Mouse (Mus musculus) MEL (cell line): Measurements from ENCODE around the gene Trnau1ap. TPM values are rescaled to one million over a fixed set of nuclear protein-coding genes. Genes with fewer than 3 reads are reported as not detected.

ENCODE experiments used
- DNase-seq: peaks from one replicate; pipeline ENCODE4 v3.0.0; 2011; ENCODE audit warnings: low read depth, low spot score
- H3K27ac ChIP-seq: 2 replicates; pipeline ENCODE4 v1.5.1; 2012; ENCODE audit warnings: low read depth, mild to moderate bottlenecking, control low read depth, low read length, moderate library complexity; ENCODE audit not compliant: control insufficient read depth
- H3K27me3 ChIP-seq, 2 experiments: fragments of 150-350 bp in 1 of 2; sonication (generic) in 1 of 2; 2 replicates each; pipeline ENCODE4 v1.6.1; 2012; ENCODE audit warnings: low read length in 2 of 2, mild to moderate bottlenecking in 2 of 2, improper control_type of control experiment in 1 of 2, moderate library complexity in 1 of 2; ENCODE audit not compliant: insufficient read depth in 2 of 2, control insufficient read depth in 1 of 2
- H3K36me3 ChIP-seq, 2 experiments: 2 replicates each; pipeline ENCODE4 v1.6.1; 2012 to 2014; ENCODE audit warnings: low read length in 2 of 2, improper control_type of control experiment in 1 of 2, inconsistent platforms in 1 of 2, mild to moderate bottlenecking in 1 of 2; ENCODE audit not compliant: insufficient read depth in 2 of 2, control insufficient read depth in 1 of 2
- H3K4me1 ChIP-seq, 2 experiments: fragments of 150-350 bp in 1 of 2; sonication (generic) in 1 of 2; 2 replicates each; pipeline ENCODE4 v1.6.1; 2012; ENCODE audit warnings: low read length in 2 of 2, improper control_type of control experiment in 1 of 2, mild to moderate bottlenecking in 1 of 2; ENCODE audit not compliant: insufficient read depth in 2 of 2, control insufficient read depth in 1 of 2
- H3K4me3 ChIP-seq, 2 experiments: fragments of 150-350 bp in 1 of 2; sonication (generic) in 1 of 2; 2 replicates each; pipeline ENCODE4 v1.5.1; 2012; ENCODE audit warnings: low read depth in 2 of 2, low read length in 2 of 2, mild to moderate bottlenecking in 2 of 2, moderate library complexity in 2 of 2, control low read depth in 1 of 2, improper control_type of control experiment in 1 of 2; ENCODE audit not compliant: control insufficient read depth in 1 of 2, insufficient read depth in 1 of 2
- H3K79me2 ChIP-seq: 2 replicates; pipeline ENCODE4 v1.6.1; 2012; ENCODE audit warnings: mild to moderate bottlenecking, low read length, moderate library complexity; ENCODE audit not compliant: control insufficient read depth, poor library complexity, insufficient read depth
- H3K9ac ChIP-seq: 2 replicates; pipeline ENCODE4 v1.6.1; 2012; ENCODE audit warnings: low read depth, mild to moderate bottlenecking, control low read depth, low read length, moderate library complexity; ENCODE audit not compliant: control insufficient read depth, poor library complexity, severe bottlenecking
- H3K9me3 ChIP-seq: fragments of 150-350 bp; sonication (generic); replicated peaks from 2 replicates; pipeline ENCODE4 v1.6.1; 2012; ENCODE audit warnings: mild to moderate bottlenecking, low read length, improper control_type of control experiment, moderate library complexity; ENCODE audit not compliant: insufficient read depth
- BHLHE40 ChIP-seq: IDR thresholded peaks from 2 replicates; pipeline ENCODE4 v1.6.1; 2012; ENCODE audit warnings: low read depth, mild to moderate bottlenecking, inconsistent platforms, low read length, improper control_type of control experiment, borderline replicate concordance
- CHD1 ChIP-seq: IDR thresholded peaks from 2 replicates; pipeline ENCODE4 v1.6.1; 2012; ENCODE audit warnings: low read depth, mild to moderate bottlenecking, inconsistent platforms, low read length, improper control_type of control experiment
- CHD2 ChIP-seq: IDR thresholded peaks from 2 replicates; pipeline ENCODE4 v1.6.1; 2011; ENCODE audit warnings: low read length, improper control_type of control experiment
- ETS1 ChIP-seq: IDR thresholded peaks from 2 replicates; pipeline ENCODE4 v1.6.1; 2012; ENCODE audit warnings: low read depth, mild to moderate bottlenecking, inconsistent platforms, low read length, improper control_type of control experiment, moderate library complexity
- HCFC1 ChIP-seq: IDR thresholded peaks from 2 replicates; pipeline ENCODE4 v1.6.1; 2012; ENCODE audit warnings: low read depth, mild to moderate bottlenecking, inconsistent platforms, low read length, improper control_type of control experiment, moderate library complexity
- MAFK ChIP-seq: IDR thresholded peaks from 2 replicates; pipeline ENCODE4 v1.6.1; 2011; ENCODE audit warnings: low read depth, mild to moderate bottlenecking, low read length, improper control_type of control experiment, borderline replicate concordance
- MXI1 ChIP-seq: IDR thresholded peaks from 2 replicates; pipeline ENCODE4 v1.6.1; 2011; ENCODE audit warnings: mild to moderate bottlenecking, low read depth, low read length, improper control_type of control experiment
- POLR2AphosphoS2 ChIP-seq: IDR thresholded peaks from 2 replicates; pipeline ENCODE4 v1.6.1; 2011; ENCODE audit warnings: low read length, improper control_type of control experiment
- POLR2AphosphoS5 ChIP-seq: IDR thresholded peaks from 2 replicates; pipeline ENCODE4 v1.6.1; 2012; ENCODE audit warnings: low read depth, borderline replicate concordance, mild to moderate bottlenecking, inconsistent platforms, low read length, moderate library complexity, mixed read lengths
- RAD21 ChIP-seq: IDR thresholded peaks from 2 replicates; pipeline ENCODE4 v1.6.1; 2011; ENCODE audit warnings: mild to moderate bottlenecking, low read depth, low read length, improper control_type of control experiment
- SIN3A ChIP-seq: IDR thresholded peaks from 2 replicates; pipeline ENCODE4 v1.6.1; 2012; ENCODE audit warnings: low read length, improper control_type of control experiment, inconsistent platforms
- TAL1 ChIP-seq: IDR thresholded peaks from 2 replicates; pipeline ENCODE4 v1.6.1; 2012; ENCODE audit warnings: mild to moderate bottlenecking, inconsistent platforms, low read length, moderate library complexity, mixed read lengths
- UBTF ChIP-seq: IDR thresholded peaks from 2 replicates; pipeline ENCODE4 v1.6.1; 2012; ENCODE audit warnings: low read depth, mild to moderate bottlenecking, inconsistent platforms, low read length, improper control_type of control experiment, moderate library complexity, borderline replicate concordance; ENCODE audit not compliant: insufficient read depth
- USF1 ChIP-seq: IDR thresholded peaks from 2 replicates; pipeline ENCODE4 v1.6.1; 2014; ENCODE audit warnings: low read depth, mild to moderate bottlenecking, inconsistent platforms, low read length, improper control_type of control experiment, moderate library complexity
- ZKSCAN1 ChIP-seq: IDR thresholded peaks from 2 replicates; pipeline ENCODE4 v1.6.1; 2012; ENCODE audit warnings: low read depth, mild to moderate bottlenecking, inconsistent platforms, low read length, improper control_type of control experiment, moderate library complexity
- ZMIZ1 ChIP-seq: IDR thresholded peaks from 2 replicates; pipeline ENCODE4 v1.6.1; 2012; ENCODE audit warnings: low read depth, mild to moderate bottlenecking, inconsistent platforms, low read length, improper control_type of control experiment, moderate library complexity
- polyA plus RNA-seq, 2 experiments: library from polyadenylated mRNA; stranded (reverse) in 1 of 2; unstranded in 1 of 2; fragments of >175 nt in 1 of 2; fragments of >200 nt in 1 of 2; gene quantifications; 2 replicates each; pipeline versions ENCODE4 v1.2.1 to v1.2.4; 2012; ENCODE audit warnings: low replicate concordance in 2 of 2, low read depth in 1 of 2; ENCODE audit not compliant: insufficient read length in 2 of 2, insufficient read depth in 1 of 2, missing spikeins in 1 of 2
- total RNA-seq: library from RNA; depleted of rRNA; stranded (reverse); fragments of 300-350 nt; gene quantifications from 2 replicates; pipeline ENCODE4 v1.2.3, GENCODE M21; 2012

Trnau1ap gene
- total and polyA plus RNA-seq, 3 experiments = 102 to 117 TPM; not detected in 1

DNA sequence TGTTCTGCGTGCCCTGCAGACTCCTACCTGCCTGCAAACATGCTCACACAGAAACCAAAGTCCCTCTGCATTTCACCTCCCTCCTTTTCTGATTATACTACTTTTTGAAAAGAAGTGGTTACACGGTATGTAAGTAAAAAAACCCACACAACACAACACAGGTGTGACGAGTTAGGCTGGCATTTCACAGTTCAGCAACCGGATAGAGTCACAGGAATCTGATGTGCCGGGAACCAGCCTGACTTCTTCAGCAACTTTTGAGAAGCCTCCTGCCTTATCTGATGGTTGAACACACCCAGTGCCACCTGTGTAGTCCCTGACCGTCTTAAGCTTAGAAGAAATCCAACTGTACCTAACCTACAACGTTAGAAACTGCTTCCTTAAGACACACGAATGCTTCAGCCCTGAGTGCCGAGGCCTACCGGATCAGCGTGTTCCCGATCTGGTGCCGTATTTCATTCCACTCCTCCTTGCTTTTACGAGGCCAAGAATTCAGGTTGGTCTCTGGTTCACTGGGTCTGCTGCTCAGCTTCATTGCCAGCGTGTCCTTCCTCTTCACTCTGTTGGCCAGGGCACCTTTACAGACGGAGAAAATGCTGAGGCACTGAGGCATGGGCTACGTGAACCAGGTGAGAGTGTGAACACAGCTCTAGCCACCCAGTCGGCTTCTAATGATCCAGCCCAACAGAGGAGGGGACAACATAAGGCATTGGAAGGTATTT lies 38.3 kb upstream of the Trnau1ap start:
- Histone ChIP-seq H3K4me1 (no peaks in the 10 kb centered on the region), H3K9me3 (no peaks in the 10 kb centered on the region), H3K9ac (no peak overlapping the region), H3K27ac (no peak overlapping the region), H3K4me3 (no peak overlapping the region), H3K36me3 (peaks cover 0 to 24% of the 10 kb centered on the region in 2 experiments; a peak in 2 of 4 replicates), H3K27me3 (no peaks in the 10 kb centered on the region), H3K79me2 (no peaks in the 10 kb centered on the region)
- DNase-seq = no peak
- TF ChIP-seq POLR2AphosphoS5 (no peak), MAFK (no peak), TAL1 (no peak), SIN3A (no peak), CHD2 (no peak), ETS1 (no peak), MXI1 (no peak)

DNA sequence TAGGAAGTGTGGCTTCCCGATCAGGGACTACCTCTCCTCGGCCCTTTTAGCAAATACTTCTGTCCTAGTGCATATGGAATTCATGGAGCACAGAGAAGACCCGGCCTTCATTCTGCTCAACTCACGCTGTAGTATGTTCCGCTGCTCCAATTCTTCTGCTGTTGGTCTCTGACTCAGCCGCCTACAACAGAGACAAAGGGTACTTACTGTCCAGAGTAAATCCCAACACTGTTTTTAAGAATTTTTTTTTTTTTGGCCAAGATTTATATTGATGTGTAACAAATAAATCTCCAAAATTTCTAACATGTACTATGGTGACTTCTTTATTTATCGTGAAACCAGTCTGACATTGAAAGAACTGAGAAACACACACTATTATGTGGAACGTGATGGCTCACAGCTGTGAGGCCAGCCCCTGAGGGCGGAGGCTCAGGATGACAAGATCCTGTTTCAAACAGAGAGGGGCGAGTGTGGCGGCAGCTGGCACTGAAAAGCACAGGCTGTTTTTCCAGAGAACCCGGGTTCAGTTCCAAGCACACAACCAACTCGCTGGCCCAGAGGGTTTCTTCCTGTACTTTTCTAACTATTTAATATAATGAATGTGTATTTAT lies 36.2 kb upstream of the Trnau1ap start:
- no peaks in the 10 kb centered on the region for H3K4me1 ChIP-seq
- no peaks in the 10 kb centered on the region for H3K9me3 ChIP-seq
- H3K36me3 ChIP-seq = peaks cover 0 to 29% of the 10 kb centered on the region in 2 experiments; a peak in 2 of 4 replicates
- no peaks in the 10 kb centered on the region for H3K79me2 ChIP-seq
- no peak overlapping the region for H3K27ac ChIP-seq
- H3K27me3 ChIP-seq = no peaks in the 10 kb centered on the region
- no peak for TF ChIP-seq ZKSCAN1
- no peak for TF ChIP-seq TAL1
- TF ChIP-seq POLR2AphosphoS5 = no peak
- TF ChIP-seq BHLHE40 = no peak
- no peak for TF ChIP-seq RAD21
- no peak for TF ChIP-seq ZMIZ1
- TF ChIP-seq, all 39 proteins: peak for 0
- DNase-seq = no peak
- Histone ChIP-seq H3K4me3 (no peak overlapping the region), H3K9ac (no peak overlapping the region)

DNA sequence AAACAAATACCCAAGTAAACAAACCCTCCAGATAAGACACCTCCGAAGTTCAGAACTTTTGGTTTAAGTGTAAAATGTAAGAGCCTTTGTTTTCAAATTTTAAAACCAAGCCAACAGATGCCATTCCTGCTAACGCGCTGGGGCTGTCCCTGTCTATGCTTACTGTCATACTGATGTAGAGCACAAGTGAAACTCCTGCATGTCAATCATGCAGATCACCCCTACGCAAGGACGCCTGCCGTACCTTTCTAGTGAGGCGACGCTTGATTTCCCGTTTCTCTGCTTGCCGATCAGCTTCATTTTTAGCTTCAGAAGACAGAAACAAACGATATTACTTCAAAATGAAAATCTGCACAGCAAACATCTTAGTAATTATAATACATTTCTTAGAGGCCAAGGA lies 34.1 kb upstream of the Trnau1ap start:
- no peak for TF ChIP-seq POLR2AphosphoS2
- TF ChIP-seq POLR2AphosphoS5 = no peak
- TF ChIP-seq ZKSCAN1 = no peak
- no peak for TF ChIP-seq HCFC1
- no peak for TF ChIP-seq UBTF
- no peak for TF ChIP-seq TAL1
- no peak for TF ChIP-seq CHD1
- no peak for TF ChIP-seq ETS1
- TF ChIP-seq USF1 = no peak
- Histone ChIP-seq H3K36me3 (peaks cover 0 to 26% of the 10 kb centered on the region in 2 experiments; a peak in 2 of 4 replicates), H3K79me2 (no peaks in the 10 kb centered on the region), H3K9me3 (no peaks in the 10 kb centered on the region), H3K27ac (no peak overlapping the region), H3K4me3 (no peak overlapping the region), H3K27me3 (no peaks in the 10 kb centered on the region), H3K9ac (no peak overlapping the region), H3K4me1 (no peaks in the 10 kb centered on the region)
- no peak for DNase-seq
